Mouse (Mus musculus) CH12.LX (cell line): Measurements from ENCODE around the gene Suz12. TPM values are rescaled to one million over a fixed set of nuclear protein-coding genes. Genes with fewer than 3 reads are reported as not detected.
A peak's percentile ranks its signal among the peaks of the same experiment; 100 is the strongest.
"Not testable (repeated sequence)": the region's sequence is repeated elsewhere in the genome, so short reads cannot be mapped to it uniquely, and the experiment has no call there.

Experiments
- DNase-seq: peaks from one replicate; pipeline ENCODE4 v3.0.0-alpha.2; 2013; ENCODE audit errors: extremely low read depth
- H3K27ac ChIP-seq: 2 replicates; pipeline ENCODE4 v1.5.1; 2012; ENCODE audit warnings: low read depth, mild to moderate bottlenecking, control low read depth, moderate library complexity; ENCODE audit not compliant: insufficient read depth
- H3K27me3 ChIP-seq: replicated peaks from 2 replicates; pipeline ENCODE3; 2012; ENCODE audit warnings: inconsistent platforms
- H3K36me3 ChIP-seq, 2 experiments: replicated peaks in 1 of 2; 2 replicates each; pipeline versions ENCODE3 to v1.6.1; 2012; ENCODE audit warnings: inconsistent platforms in 1 of 2, low read length in 1 of 2, mild to moderate bottlenecking in 1 of 2, mixed read lengths in 1 of 2, moderate library complexity in 1 of 2; ENCODE audit not compliant: control insufficient read depth in 1 of 2, insufficient read depth in 1 of 2
- H3K4me1 ChIP-seq, 2 experiments: 2 replicates each; pipeline ENCODE4 v1.6.1; 2012; ENCODE audit warnings: inconsistent platforms in 1 of 2, moderate library complexity in 1 of 2; ENCODE audit not compliant: insufficient read depth in 2 of 2, control insufficient read depth in 1 of 2
- H3K4me2 ChIP-seq: 2 replicates; pipeline ENCODE4 v1.6.1; 2012; ENCODE audit warnings: low read depth, mild to moderate bottlenecking, control low read depth; ENCODE audit not compliant: poor library complexity, insufficient read depth, severe bottlenecking
- H3K4me3 ChIP-seq, 3 experiments: fragments of 150-350 bp in 1 of 3; sonication (generic) in 1 of 3; replicated peaks in 1 of 3; 2 replicates each; pipeline versions ENCODE3 to v1.5.1; 2011 to 2012; ENCODE audit warnings: low read depth in 2 of 3, low read length in 2 of 3, mild to moderate bottlenecking in 2 of 3, moderate library complexity in 2 of 3, control low read depth in 1 of 3, improper control_type of control experiment in 1 of 3, inconsistent platforms in 1 of 3, mixed read lengths in 1 of 3; ENCODE audit not compliant: poor library complexity in 1 of 3
- H3K79me2 ChIP-seq: replicated peaks from 2 replicates; pipeline ENCODE4 v1.6.1; 2012; ENCODE audit warnings: mild to moderate bottlenecking, moderate library complexity; ENCODE audit not compliant: control insufficient read depth, poor library complexity, insufficient read depth, severe bottlenecking; ENCODE audit errors: extremely low read depth
- H3K9ac ChIP-seq: 2 replicates; pipeline ENCODE4 v1.6.1; 2012; ENCODE audit warnings: low read depth, mild to moderate bottlenecking, control low read depth, moderate library complexity; ENCODE audit not compliant: insufficient read depth
- H3K9me3 ChIP-seq: replicated peaks from 2 replicates; pipeline ENCODE3; 2012; ENCODE audit warnings: low read length, inconsistent platforms, mixed read lengths
- CHD1 ChIP-seq: IDR thresholded peaks from 2 replicates; pipeline ENCODE4 v1.6.1; 2012; ENCODE audit warnings: low read depth, low read length, improper control_type of control experiment, inconsistent platforms
- CTCF ChIP-seq, 2 experiments: IDR thresholded peaks in 1 of 2; conservative IDR thresholded peaks in 1 of 2; 2 replicates each; pipeline ENCODE4 v1.5.1; 2011 to 2012; ENCODE audit warnings: low read depth in 2 of 2, low read length in 2 of 2, improper control_type of control experiment in 1 of 2, inconsistent platforms in 1 of 2, mild to moderate bottlenecking in 1 of 2, moderate library complexity in 1 of 2
- ELF1 ChIP-seq: IDR thresholded peaks from 2 replicates; pipeline ENCODE4 v1.6.1; 2014; ENCODE audit warnings: low read depth, mild to moderate bottlenecking, inconsistent platforms, low read length, improper control_type of control experiment
- ETS1 ChIP-seq: conservative IDR thresholded peaks from 2 replicates; pipeline ENCODE4 v1.6.1; 2012; ENCODE audit warnings: low read depth, mild to moderate bottlenecking, inconsistent platforms, low read length, improper control_type of control experiment, moderate library complexity
- GABPA ChIP-seq: IDR thresholded peaks from 2 replicates; pipeline ENCODE4 v1.6.1; 2012; ENCODE audit warnings: low read depth, low read length, improper control_type of control experiment, inconsistent platforms; ENCODE audit not compliant: insufficient replicate concordance
- HCFC1 ChIP-seq: IDR thresholded peaks from 2 replicates; pipeline ENCODE4 v1.6.1; 2012; ENCODE audit warnings: low read depth, mild to moderate bottlenecking, inconsistent platforms, low read length, improper control_type of control experiment
- MAFK ChIP-seq: IDR thresholded peaks from 2 replicates; pipeline ENCODE4 v1.6.1; 2011; ENCODE audit warnings: low read length, improper control_type of control experiment; ENCODE audit not compliant: insufficient replicate concordance
- MEF2A ChIP-seq: IDR thresholded peaks from 2 replicates; pipeline ENCODE4 v1.6.1; 2014; ENCODE audit warnings: low read depth, mild to moderate bottlenecking, inconsistent platforms, low read length, improper control_type of control experiment, borderline replicate concordance
- NRF1 ChIP-seq: IDR thresholded peaks from 2 replicates; pipeline ENCODE4 v1.6.1; 2014; ENCODE audit warnings: low read depth, mild to moderate bottlenecking, inconsistent platforms, low read length, improper control_type of control experiment, moderate library complexity
- PAX5 ChIP-seq: IDR thresholded peaks from 2 replicates; pipeline ENCODE4 v1.6.1; 2012; ENCODE audit warnings: low read length, inconsistent platforms, mixed read lengths
- RAD21 ChIP-seq: IDR thresholded peaks from 2 replicates; pipeline ENCODE4 v1.6.1; 2011; ENCODE audit warnings: low read depth, mild to moderate bottlenecking, low read length, improper control_type of control experiment, moderate library complexity
- TCF12 ChIP-seq: IDR thresholded peaks from 2 replicates; pipeline ENCODE4 v1.6.1; 2014; ENCODE audit warnings: low read depth, mild to moderate bottlenecking, inconsistent platforms, low read length, improper control_type of control experiment
- ZKSCAN1 ChIP-seq: IDR thresholded peaks from 2 replicates; pipeline ENCODE4 v1.6.1; 2012; ENCODE audit warnings: low read depth, inconsistent platforms, low read length, improper control_type of control experiment, borderline replicate concordance
- ZNF384 ChIP-seq: IDR thresholded peaks from 2 replicates; pipeline ENCODE4 v1.6.1; 2012; ENCODE audit warnings: low read depth, low read length, improper control_type of control experiment, inconsistent platforms
- dilution Hi-C: fragments of 300-500 bp; cut with MboI; formaldehyde crosslinking; loops from 2 replicates; pipeline ENCODE4 v1.14.3; 2020; ENCODE audit warnings: low sequenced_read_pairs; ENCODE audit not compliant: extremely low pct_unique_long_range_greater_than_20kb, extremely low pct_ligation_motif_present
- in situ Hi-C: fragments of 300-500 bp; cut with MboI; formaldehyde crosslinking; loops from 3 replicates; pipeline ENCODE4 v1.14.3; 2019; ENCODE audit warnings: low sequenced_read_pairs, low pct_ligation_motif_present, low pct_unique_long_range_greater_than_20kb, mixed read lengths
- polyA plus RNA-seq: library from polyadenylated mRNA; unstranded; fragments of >175 nt; gene quantifications from 2 replicates; pipeline ENCODE4 v1.2.1, GENCODE M21; 2012; ENCODE audit warnings: low read depth; ENCODE audit not compliant: insufficient read length
- total RNA-seq, 2 experiments: library from RNA; depleted of rRNA; stranded (reverse); fragments of 300-350 nt in 1 of 2; fragments of >200 nt in 1 of 2; gene quantifications; 2 replicates each; pipeline ENCODE4 v1.2.3; 2012 to 2014

Gene Suz12
- total and polyA plus RNA-seq, 3 experiments: 56.7 to 160 (median 124) TPM

GRCm38 (mm10) chr11:80062159-80062558, 69.3 kb downstream of the Suz12 start:
- no peak overlapping the region for H3K27ac ChIP-seq
- H3K4me3 ChIP-seq: no peak overlapping the region
- in situ Hi-C loops: no loop called here
- dilution Hi-C loops: no loop called here
- TF ChIP-seq CHD1: no peak
- TF ChIP-seq PAX5: no peak
- no peak for TF ChIP-seq ZNF384
- no peak for TF ChIP-seq ELF1
- TF ChIP-seq NRF1: no peak
- TF ChIP-seq GABPA: no peak
- no peak for TF ChIP-seq MEF2A
- TF ChIP-seq, all 38 proteins: peak for 0
- Histone ChIP-seq H3K4me2 (no peak overlapping the region), H3K4me1 (peaks cover 0 to 29% of the 10 kb centered on the region in 2 experiments; a peak in 2 of 4 replicates), H3K9me3 (no peaks in the 10 kb centered on the region), H3K9ac (no peak overlapping the region), H3K27me3 (no peaks in the 10 kb centered on the region), H3K79me2 (peaks cover 26% of the 10 kb centered on the region), H3K36me3 (peaks cover 62 to 82% of the 10 kb centered on the region in 2 experiments)
- DNase-seq: no peak

GRCm38 (mm10) chr11:80066373-80066772, 73.5 kb downstream of the Suz12 start:
- Histone ChIP-seq H3K36me3 (peaks cover 31 to 63% of the 10 kb centered on the region in 2 experiments), H3K79me2 (peaks cover 61% of the 10 kb centered on the region), H3K4me1 (peaks cover 3 to 44% of the 10 kb centered on the region in 2 experiments)
- H3K27ac ChIP-seq, DNase-seq, in situ Hi-C loops, dilution Hi-C loops, H3K9ac ChIP-seq, H3K4me2 ChIP-seq, H3K9me3 ChIP-seq, H3K27me3 ChIP-seq: not testable (repeated sequence)
- peak in 1 of 2 experiments; percentile 32; a peak in 2 of 4 replicates for TF ChIP-seq CTCF (conservative IDR thresholded peaks at IDR 0.05 in 1 of 2, IDR thresholded peaks at IDR 0.05 in 1 of 2; ENCODE audit: low read depth in 2 of 2, low read length in 2 of 2)
- TF ChIP-seq, all 38 proteins: peak for 1; not testable (repeated sequence) for 37
- not testable (repeated sequence) for H3K4me3 ChIP-seq

- H3K4me1 ChIP-seq: peaks cover 4 to 48% of the 10 kb centered on the region in 2 experiments
- H3K4me3 ChIP-seq: no peak overlapping the region
- H3K27me3 ChIP-seq: no peaks in the 10 kb centered on the region
- H3K9me3 ChIP-seq: no peaks in the 10 kb centered on the region
- peaks cover 23 to 58% of the 10 kb centered on the region in 2 experiments for H3K36me3 ChIP-seq
- no peak overlapping the region for H3K9ac ChIP-seq
- TF ChIP-seq TCF12 (no peak), RAD21 (no peak), CHD1 (no peak), ETS1 (no peak), MAFK (no peak), HCFC1 (no peak), GABPA (no peak), ZKSCAN1 (no peak)
- TF ChIP-seq, all 38 proteins: peak for 0
- Histone ChIP-seq H3K4me2 (no peak overlapping the region), H3K79me2 (peaks cover 67% of the 10 kb centered on the region), H3K27ac (no peak overlapping the region)
- peak; percentile 35 for DNase-seq
- dilution Hi-C loops (no loop called here), in situ Hi-C loops (no loop called here)
Measured at GRCm38 (mm10) chr11:80067558-80067957, 74.7 kb downstream of the Suz12 start.
